Mouse (Mus musculus) erythroblast, embryonic 14.5 days (primary cell): ENCODE results near the gene Sirt6.

Source experiments
- GATA1 ChIP-seq: IDR thresholded peaks from 2 replicates; pipeline ENCODE4 v1.6.1; 2012; ENCODE audit warnings: low read length, inconsistent platforms, mixed read lengths
- TAL1 ChIP-seq: IDR thresholded peaks from 3 replicates; pipeline ENCODE4 v1.6.1; 2012; ENCODE audit warnings: low read length, inconsistent platforms, mixed read lengths

DNA sequence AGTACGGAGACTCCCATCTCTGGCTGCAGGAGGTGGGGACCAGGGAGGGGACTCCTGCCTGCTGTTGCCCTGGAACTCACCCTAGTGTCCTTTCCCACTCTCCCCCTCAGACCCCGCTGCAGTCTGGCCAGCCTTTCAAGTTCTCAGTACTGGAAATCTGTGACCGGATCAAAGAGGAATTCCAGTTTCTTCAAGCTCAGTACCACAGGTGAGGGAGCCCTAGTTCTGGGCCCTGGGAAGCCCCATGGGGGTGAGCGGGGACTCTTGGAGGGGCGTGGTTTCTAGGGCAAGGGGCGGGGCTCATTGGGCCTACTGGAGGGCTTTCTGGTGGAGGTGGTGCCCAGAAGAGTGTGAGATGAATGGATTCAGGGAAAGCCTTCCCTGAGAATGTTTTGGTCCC lies 51.9 kb downstream of the Sirt6 start:
- TF ChIP-seq TAL1, result no peak
- no peak for TF ChIP-seq GATA1
